ENCODE assay signal across 18 mouse cellular contexts in genomic region chr11:87682838-87683571, GRCm38 (mm10). TPM values are rescaled to one million over a fixed set of nuclear protein-coding genes. Genes with fewer than 3 reads are reported as not detected.
A peak's percentile ranks its signal among the peaks of the same experiment; 100 is the strongest.
DNase-seq lines count a peak whose midpoint lies in the region; ATAC-seq lines count a peak whose summit lies in the region.
"Had no signal": no experiment of that assay in that cellular context is flagged by ENCODE, and none has a peak within 500 bp of the region (broad histone marks: within the 10 kb centered on the region; RNA-seq: fewer than 3 reads in every experiment).

No protein-coding gene starts in this region.

- ATAC-seq in forebrain, embryonic 14.5 days = no peak
- ATAC-seq in forebrain, embryonic 11.5 days (replicated peaks; ENCODE audit: low FRiP score) = no peak
- ATAC-seq in lung, embryonic 15.5 days (ENCODE audit: borderline replicate concordance, extremely low read depth, low FRiP score, low TSS enrichment) = no peak
- ATAC-seq in embryonic facial prominence, embryonic 13.5 days (ENCODE audit: insufficient number of reproducible peaks, insufficient read depth, low FRiP score, low TSS enrichment, low read depth) = no peak
- ATAC-seq in stomach, embryonic 15.5 days (ENCODE audit: insufficient read depth, low FRiP score, low read depth) = peak; percentile 50
- ATAC-seq: forebrain, embryonic 16.5 days; Patski had no signal

- 0 out of 2 replicates have a peak overlapping the region, but pooled peaks have one; percentile 29 for H3K27ac ChIP-seq in forebrain, embryonic 14.5 days (ENCODE audit: low read depth, low read length)
- no peak overlapping the region for H3K27ac ChIP-seq in forebrain, embryonic 11.5 days (ENCODE audit: low read depth, low read length)
- H3K27ac ChIP-seq in lung, embryonic 15.5 days = peak overlapping the region; percentile 70
- peak overlapping the region; percentile 64 for H3K27ac ChIP-seq in embryonic facial prominence, embryonic 13.5 days
- peak overlapping the region; percentile 37; the same call in 1 of the 2 replicates for H3K27ac ChIP-seq in stomach, embryonic 15.5 days
- H3K27ac ChIP-seq: heart, adult 2 months; macrophage; midbrain, embryonic 12.5 days had no signal

- no peaks in the 10 kb centered on the region for H3K36me3 ChIP-seq in forebrain, embryonic 14.5 days (ENCODE audit: control insufficient read depth, insufficient read depth, low read length)
- no peaks in the 10 kb centered on the region for H3K36me3 ChIP-seq in forebrain, embryonic 11.5 days (ENCODE audit: control insufficient read depth, insufficient read depth, low read length)
- no peaks in the 10 kb centered on the region for H3K36me3 ChIP-seq in lung, embryonic 15.5 days
- H3K36me3 ChIP-seq in embryonic facial prominence, embryonic 13.5 days = no peaks in the 10 kb centered on the region
- no peaks in the 10 kb centered on the region for H3K36me3 ChIP-seq in stomach, embryonic 15.5 days
- H3K36me3 ChIP-seq: midbrain, embryonic 12.5 days had no signal

- no peaks in the 10 kb centered on the region for H3K27me3 ChIP-seq in forebrain, embryonic 14.5 days (replicated peaks; ENCODE audit: control insufficient read depth, insufficient read depth, low read length)
- H3K27me3 ChIP-seq in forebrain, embryonic 11.5 days (ENCODE audit: control insufficient read depth, insufficient read depth, low read length) = no peaks in the 10 kb centered on the region
- H3K27me3 ChIP-seq in lung, embryonic 15.5 days = no peaks in the 10 kb centered on the region
- H3K27me3 ChIP-seq in embryonic facial prominence, embryonic 13.5 days = 0 out of 2 replicates have a peak, but pooled peaks cover 3% of the 10 kb centered on the region
- no peaks in the 10 kb centered on the region for H3K27me3 ChIP-seq in stomach, embryonic 15.5 days (replicated peaks)
- H3K27me3 ChIP-seq: midbrain, embryonic 12.5 days; Patski had no signal

- peak; percentile 9 for DNase-seq in forebrain, embryonic 14.5 days (ENCODE audit: low spot score)
- no peak for DNase-seq in forebrain, embryonic 11.5 days (ENCODE audit: low spot score)
- DNase-seq in lung, postnatal 4 days = no peak
- DNase-seq in gastrocnemius, postnatal 10 days = no peak
- no peak for DNase-seq in layer of hippocampus, adult 18-20 months (ENCODE audit: low spot score in 2 of 2)
- DNase-seq: cerebellum, postnatal 36 days; heart, adult 2 months; kidney, adult 11 months; kidney, postnatal 36 days; right cerebral cortex, adult 18-20 months; thymus, adult 2 months had no signal

- no peak overlapping the region for H3K4me3 ChIP-seq in forebrain, embryonic 14.5 days (ENCODE audit: low read depth, low read length)
- H3K4me3 ChIP-seq in forebrain, embryonic 11.5 days (ENCODE audit: low read depth, low read length) = no peak overlapping the region
- H3K4me3 ChIP-seq in lung, embryonic 15.5 days = no peak overlapping the region
- H3K4me3 ChIP-seq in embryonic facial prominence, embryonic 13.5 days = no peak overlapping the region
- no peak overlapping the region for H3K4me3 ChIP-seq in stomach, embryonic 15.5 days (replicated peaks)
- H3K4me3 ChIP-seq: heart, adult 2 months; midbrain, embryonic 12.5 days had no signal

- no peak overlapping the region for H3K4me2 ChIP-seq in forebrain, embryonic 14.5 days (ENCODE audit: low read length)
- H3K4me2 ChIP-seq in forebrain, embryonic 11.5 days (ENCODE audit: low read depth, low read length, severe bottlenecking) = no peak overlapping the region
- no peak overlapping the region for H3K4me2 ChIP-seq in lung, embryonic 15.5 days
- no peak overlapping the region; the same call in 1 of the 2 replicates for H3K4me2 ChIP-seq in embryonic facial prominence, embryonic 13.5 days
- no peak overlapping the region for H3K4me2 ChIP-seq in stomach, embryonic 15.5 days
- H3K4me2 ChIP-seq: midbrain, embryonic 12.5 days had no signal

- WGBS in forebrain, embryonic 14.5 days = 36% methylated on average over 13 of the region's 13 CpGs
- WGBS in forebrain, embryonic 11.5 days = 52% methylated on average over 13 of the region's 13 CpGs
- 29% methylated on average over 13 of the region's 13 CpGs for WGBS in lung, embryonic 15.5 days
- 44% methylated on average over 13 of the region's 13 CpGs for WGBS in embryonic facial prominence, embryonic 13.5 days
- WGBS in stomach, embryonic 15.5 days = 38% methylated on average over 13 of the region's 13 CpGs

- H3K9ac ChIP-seq in forebrain, embryonic 14.5 days (ENCODE audit: low read length) = no peak overlapping the region
- no peak overlapping the region for H3K9ac ChIP-seq in forebrain, embryonic 11.5 days (ENCODE audit: low read length)
- no peak overlapping the region for H3K9ac ChIP-seq in lung, embryonic 15.5 days
- no peak overlapping the region for H3K9ac ChIP-seq in embryonic facial prominence, embryonic 13.5 days
- H3K9ac ChIP-seq in stomach, embryonic 15.5 days = no peak overlapping the region
- H3K9ac ChIP-seq: midbrain, embryonic 12.5 days had no signal

- H3K9me3 ChIP-seq in forebrain, embryonic 14.5 days (replicated peaks; ENCODE audit: control insufficient read depth, low read length) = no peaks in the 10 kb centered on the region
- no peaks in the 10 kb centered on the region for H3K9me3 ChIP-seq in forebrain, embryonic 11.5 days (ENCODE audit: control insufficient read depth, low read length)
- H3K9me3 ChIP-seq in lung, embryonic 15.5 days = no peaks in the 10 kb centered on the region
- no peaks in the 10 kb centered on the region for H3K9me3 ChIP-seq in embryonic facial prominence, embryonic 13.5 days
- H3K9me3 ChIP-seq in stomach, embryonic 15.5 days = no peaks in the 10 kb centered on the region
- H3K9me3 ChIP-seq: midbrain, embryonic 12.5 days had no signal

- H3K4me1 ChIP-seq in forebrain, embryonic 14.5 days (ENCODE audit: control insufficient read depth, insufficient read depth, low read length) = peaks cover 6% of the 10 kb centered on the region; the same call in 1 of the 2 replicates
- H3K4me1 ChIP-seq in forebrain, embryonic 11.5 days (replicated peaks; ENCODE audit: control insufficient read depth, insufficient read depth, low read length) = no peaks in the 10 kb centered on the region
- H3K4me1 ChIP-seq in lung, embryonic 15.5 days = peaks cover 31% of the 10 kb centered on the region; the same call in 1 of the 2 replicates
- H3K4me1 ChIP-seq in embryonic facial prominence, embryonic 13.5 days = peaks cover 35% of the 10 kb centered on the region
- peaks cover 4% of the 10 kb centered on the region; the same call in 1 of the 2 replicates for H3K4me1 ChIP-seq in stomach, embryonic 15.5 days

RNA-seq across cellular contexts. Expression of gene Rnf43, which starts 20.5 kb away (rescaled TPM):
- polyA plus RNA-seq in forebrain, embryonic 14.5 days (2014; fragmentation: Nextera tagmentation; extraction: Ambion mirVana) = 0.63 and 1.1 TPM in 2 replicates
- 1.5 and 1.9 TPM in 2 replicates for polyA plus RNA-seq in forebrain, embryonic 11.5 days (2014; fragmentation: Nextera tagmentation; extraction: Ambion mirVana)
- polyA plus RNA-seq in lung, embryonic 15.5 days (2015; fragmentation: Nextera tagmentation; extraction: Ambion mirVana) = 14.3 and 16.4 TPM in 2 replicates
- polyA plus RNA-seq in embryonic facial prominence, embryonic 13.5 days (2015; fragmentation: Nextera tagmentation; extraction: Ambion mirVana) = 7.1 and 8.7 TPM in 2 replicates
- 14.0 and 14.5 TPM in 2 replicates for polyA plus RNA-seq in stomach, embryonic 15.5 days (2015; fragmentation: Nextera tagmentation; extraction: Ambion mirVana)
- total RNA-seq in gastrocnemius, postnatal 10 days (2021) = under 1 TPM; 0.07 to 0.16 TPM
- total RNA-seq in layer of hippocampus, adult 18-20 months (2021) = 1 to 10 TPM; 2.5 to 3.1 TPM

RNA-seq across cellular contexts. Expression of gene Supt4a, which starts 54.3 kb away (rescaled TPM):
- polyA plus RNA-seq in forebrain, embryonic 14.5 days (2014; fragmentation: Nextera tagmentation; extraction: Ambion mirVana) = 160 and 203 TPM in 2 replicates
- polyA plus RNA-seq in forebrain, embryonic 11.5 days (2014; fragmentation: Nextera tagmentation; extraction: Ambion mirVana) = 132 and 133 TPM in 2 replicates
- polyA plus RNA-seq in lung, embryonic 15.5 days (2015; fragmentation: Nextera tagmentation; extraction: Ambion mirVana) = 144 and 155 TPM in 2 replicates
- polyA plus RNA-seq in embryonic facial prominence, embryonic 13.5 days (2015; fragmentation: Nextera tagmentation; extraction: Ambion mirVana) = 163 and 172 TPM in 2 replicates
- polyA plus RNA-seq in stomach, embryonic 15.5 days (2015; fragmentation: Nextera tagmentation; extraction: Ambion mirVana) = 118 and 127 TPM in 2 replicates
- total RNA-seq in gastrocnemius, postnatal 10 days (2021) = 10 to 100 TPM; 38.6 to 42.6 TPM
- 10 to 100 TPM; 75.6 to 77.3 TPM for total RNA-seq in layer of hippocampus, adult 18-20 months (2021)
